Mouse (Mus musculus) embryonic fibroblast, embryonic 13.5 days (primary cell): ENCODE data around the gene Tmem200c.

ENCODE experiments used
- CTCF ChIP-seq: IDR thresholded peaks from 2 replicates; pipeline ENCODE4 v1.5.1; 2011; ENCODE audit warnings: mild to moderate bottlenecking, control low read depth, low read length, moderate library complexity, borderline replicate concordance; ENCODE audit not compliant: insufficient read depth
- POLR2A ChIP-seq: IDR thresholded peaks from 2 replicates; pipeline ENCODE4 v1.6.1; 2011; ENCODE audit warnings: low read depth, mild to moderate bottlenecking, control low read depth, low read length, moderate library complexity

GRCm38 (mm10) chr17:68881725-68882524 is 55.5 kb downstream of the Tmem200c start:
- TF ChIP-seq CTCF (no peak), POLR2A (no peak)
